Mouse (Mus musculus): ENCODE measurements around the gene Lbr.

Lbr gene

GRCm38 (mm10) chr1:181842781-181843180 lies at the start of gene Lbr:
Gene Lbr (minus strand): TSS chr1:181843046.
- DNase-seq = no peak

GRCm38 (mm10) chr1:181889670-181890069 lies 46.8 kb upstream of the Lbr start:
- no peak for DNase-seq

GRCm38 (mm10) chr1:181888801-181889200 lies 46.0 kb upstream of the Lbr start:
- DNase-seq = peak; percentile 81

GRCm38 (mm10) chr1:181881532-181881931 lies 38.7 kb upstream of the Lbr start:
- DNase-seq = peak; percentile 66

GRCm38 (mm10) chr1:181880752-181881325 lies 38.0 kb upstream of the Lbr start:
- no peak for DNase-seq

GRCm38 (mm10) chr1:181878436-181878835 lies 35.6 kb upstream of the Lbr start:
- DNase-seq = no peak

GRCm38 (mm10) chr1:181877088-181877487 lies 34.2 kb upstream of the Lbr start:
- no peak for DNase-seq

GRCm38 (mm10) chr1:181876656-181877055 lies 33.8 kb upstream of the Lbr start:
- no peak for DNase-seq

- no peak for DNase-seq
Measured at GRCm38 (mm10) chr1:181873086-181873920, 30.5 kb upstream of the Lbr start.

GRCm38 (mm10) chr1:181872639-181873038 lies 29.8 kb upstream of the Lbr start:
- DNase-seq = no peak

GRCm38 (mm10) chr1:181866429-181867280 lies 23.8 kb upstream of the Lbr start:
- DNase-seq = no peak

GRCm38 (mm10) chr1:181865863-181866216 lies 23.0 kb upstream of the Lbr start:
- no peak for DNase-seq

- no peak for DNase-seq
Measured at GRCm38 (mm10) chr1:181864971-181865862, 22.4 kb upstream of the Lbr start.

GRCm38 (mm10) chr1:181863431-181863830 lies 20.6 kb upstream of the Lbr start:
- DNase-seq = no peak

- DNase-seq = no peak
Measured at GRCm38 (mm10) chr1:181862676-181863374, 20.0 kb upstream of the Lbr start.

GRCm38 (mm10) chr1:181861181-181861902 lies 18.5 kb upstream of the Lbr start:
- no peak for DNase-seq

- no peak for DNase-seq
Measured at GRCm38 (mm10) chr1:181860659-181861058, 17.8 kb upstream of the Lbr start.

GRCm38 (mm10) chr1:181856329-181856728 lies 13.5 kb upstream of the Lbr start:
- no peak for DNase-seq

GRCm38 (mm10) chr1:181854829-181855228 lies 12.0 kb upstream of the Lbr start:
- DNase-seq = no peak

- no peak for DNase-seq
Measured at GRCm38 (mm10) chr1:181853081-181853736, 10.4 kb upstream of the Lbr start.

- DNase-seq = no peak
Measured at GRCm38 (mm10) chr1:181852466-181852865, 9.6 kb upstream of the Lbr start.

Data from cerebellum, adult 11-12 months (tissue).